Mouse (Mus musculus) bone marrow macrophage, adult 2 months (primary cell): ENCODE measurements around the gene Clybl.

Experiments used
- CTCF ChIP-seq: IDR thresholded peaks from 2 replicates; pipeline ENCODE4 v1.5.1; 2012; ENCODE audit warnings: low read depth, mild to moderate bottlenecking, low read length, moderate library complexity
- POLR2A ChIP-seq: IDR thresholded peaks from 2 replicates; pipeline ENCODE4 v1.6.1; 2012; ENCODE audit warnings: mild to moderate bottlenecking, low read depth, low read length, borderline replicate concordance

DNA sequence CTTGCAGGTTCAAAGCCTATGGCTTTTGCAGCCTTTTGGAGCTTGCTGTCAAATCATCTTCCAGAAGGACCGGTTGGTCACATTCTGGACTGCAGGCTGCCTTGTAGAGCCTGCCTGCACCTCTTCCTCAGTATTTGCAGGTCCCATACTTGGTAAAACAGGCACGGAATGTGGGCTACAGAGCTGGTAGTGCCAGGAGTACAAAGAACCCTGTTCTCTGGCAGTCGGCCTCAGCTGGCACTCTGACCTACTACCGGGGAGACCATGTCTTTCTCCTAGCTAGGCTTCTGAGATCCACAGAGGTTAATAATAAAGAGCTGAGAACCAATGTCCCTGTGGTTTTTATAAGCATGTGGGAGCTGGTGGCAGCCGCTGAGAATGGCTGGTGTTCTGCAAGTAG, 8.4 kb downstream of the Clybl start:
- TF ChIP-seq CTCF (no peak), POLR2A (no peak)
